Mouse (Mus musculus): Measurements from ENCODE around the gene Cep55. TPM values are rescaled to one million over a fixed set of nuclear protein-coding genes. Genes with fewer than 3 reads are reported as not detected.

Cep55 gene
- polyA plus RNA-seq, 1 experiment, result 0.39 TPM

GRCm38 (mm10) chr19:38043281-38043981, 11.4 kb upstream of the Cep55 start, which contains the start of gene Myof:
TSS of gene Myof (minus strand) at chr19:38043577.
- no peak for DNase-seq (ENCODE audit: low read depth)

DNA sequence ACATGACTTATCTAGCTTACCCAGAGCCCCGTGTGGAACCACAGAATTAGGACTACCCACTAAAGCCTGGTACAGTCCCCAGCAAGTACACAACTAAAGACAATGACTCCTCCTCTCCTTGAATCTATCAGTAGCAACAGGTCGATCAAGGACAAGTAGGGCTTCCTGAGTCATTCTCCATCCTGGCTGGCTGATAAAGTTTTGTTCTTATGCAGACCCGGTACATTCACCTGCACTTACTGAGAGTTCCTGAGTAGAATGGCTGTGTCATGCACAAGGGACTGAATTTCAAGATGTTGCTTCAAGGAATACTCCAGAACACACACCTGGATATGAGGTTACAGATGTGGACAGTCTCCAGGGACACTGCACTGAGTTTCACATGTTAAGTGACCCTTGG, 9.6 kb upstream of the Cep55 start:
- DNase-seq (ENCODE audit: low read depth), result no peak

GRCm38 (mm10) chr19:38049686-38050085, 5.1 kb upstream of the Cep55 start:
- no peak for DNase-seq (ENCODE audit: low read depth)

GRCm38 (mm10) chr19:38053227-38054041, 1.4 kb upstream of the Cep55 start:
- DNase-seq (ENCODE audit: low read depth), result no peak

DNA sequence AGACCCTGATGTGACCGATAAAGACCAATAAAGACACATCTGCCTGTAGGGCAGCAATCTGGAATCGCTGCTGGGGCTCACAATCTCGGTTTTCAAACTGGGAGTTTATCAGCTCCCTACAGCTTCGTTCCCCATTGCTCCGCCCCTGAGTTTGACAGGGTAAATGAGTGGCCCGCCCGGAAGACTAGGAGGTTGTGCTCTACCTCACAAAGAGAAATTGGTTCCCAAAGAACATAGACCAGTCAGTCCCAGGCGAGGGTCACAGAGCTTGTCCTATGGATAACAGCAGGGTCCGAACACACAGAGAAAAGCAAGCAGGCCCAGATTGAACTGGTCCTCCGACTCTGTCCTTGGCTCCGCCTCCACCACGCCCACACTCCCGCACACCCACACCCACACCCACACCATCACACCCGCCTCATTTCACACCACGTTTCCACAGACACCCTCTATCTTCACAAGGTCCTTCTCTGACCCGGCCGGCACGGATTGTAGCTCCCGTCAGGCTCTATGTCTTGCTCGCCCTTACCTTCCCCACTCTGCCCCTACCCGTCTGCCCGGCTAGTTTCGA, 577 bp upstream of the Cep55 start:
- DNase-seq (ENCODE audit: low read depth), result peak; percentile 31

- DNase-seq (ENCODE audit: low read depth), result no peak
Observed at GRCm38 (mm10) chr19:38055798-38056197, 987 bp downstream of the Cep55 start.

- no peak for DNase-seq (ENCODE audit: low read depth)
Observed at GRCm38 (mm10) chr19:38056276-38056675, 1.5 kb downstream of the Cep55 start.

- no peak for DNase-seq (ENCODE audit: low read depth)
Observed at GRCm38 (mm10) chr19:38056931-38057330, 2.1 kb downstream of the Cep55 start.

GRCm38 (mm10) chr19:38063201-38063600, 8.4 kb downstream of the Cep55 start:
- no peak for DNase-seq (ENCODE audit: low read depth)

DNA sequence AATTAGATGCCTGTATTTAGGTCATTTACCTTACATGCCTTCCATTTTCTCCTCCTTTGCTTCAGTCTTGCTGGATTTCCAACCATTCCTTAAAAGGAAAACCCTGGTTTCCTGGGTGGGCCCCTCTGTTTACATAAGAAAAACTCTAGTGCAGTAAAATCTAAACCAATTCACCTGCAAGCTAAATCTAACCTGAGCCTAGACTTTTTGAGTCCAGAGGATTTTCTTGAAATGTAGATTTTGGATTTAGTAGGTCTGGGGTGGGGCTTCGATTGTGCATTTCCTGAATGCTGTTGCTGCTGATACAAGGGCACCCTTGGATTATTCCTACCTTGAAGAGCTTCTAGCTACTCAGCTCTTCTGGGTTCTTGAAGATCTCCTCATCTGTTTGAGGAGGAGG, 9.2 kb downstream of the Cep55 start:
- no peak for DNase-seq (ENCODE audit: low read depth)

- no peak for DNase-seq (ENCODE audit: low read depth)
Observed at GRCm38 (mm10) chr19:38073226-38073625, 18.4 kb downstream of the Cep55 start.

GRCm38 (mm10) chr19:38075051-38075450, 20.2 kb downstream of the Cep55 start:
- DNase-seq (ENCODE audit: low read depth), result no peak

DNA sequence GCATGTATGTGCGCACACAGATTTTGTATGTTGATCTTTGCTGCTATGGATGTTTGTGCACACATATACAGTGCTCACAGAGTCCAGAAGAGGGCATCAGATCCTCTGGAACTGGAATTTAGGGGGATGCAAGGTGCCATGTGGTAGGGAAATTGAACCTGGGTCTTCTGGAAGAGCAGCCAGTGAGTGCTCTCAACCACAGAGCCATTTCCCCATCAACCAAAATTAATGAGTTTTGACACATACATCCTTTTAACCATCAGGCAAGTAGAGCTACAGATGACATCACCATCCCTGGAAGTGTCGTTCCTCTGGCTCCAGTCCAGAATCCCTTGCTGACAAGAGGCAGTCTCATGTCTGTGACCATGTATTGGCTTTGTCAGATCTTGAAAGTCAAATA, 21.4 kb downstream of the Cep55 start:
- no peak for DNase-seq (ENCODE audit: low read depth)

DNA sequence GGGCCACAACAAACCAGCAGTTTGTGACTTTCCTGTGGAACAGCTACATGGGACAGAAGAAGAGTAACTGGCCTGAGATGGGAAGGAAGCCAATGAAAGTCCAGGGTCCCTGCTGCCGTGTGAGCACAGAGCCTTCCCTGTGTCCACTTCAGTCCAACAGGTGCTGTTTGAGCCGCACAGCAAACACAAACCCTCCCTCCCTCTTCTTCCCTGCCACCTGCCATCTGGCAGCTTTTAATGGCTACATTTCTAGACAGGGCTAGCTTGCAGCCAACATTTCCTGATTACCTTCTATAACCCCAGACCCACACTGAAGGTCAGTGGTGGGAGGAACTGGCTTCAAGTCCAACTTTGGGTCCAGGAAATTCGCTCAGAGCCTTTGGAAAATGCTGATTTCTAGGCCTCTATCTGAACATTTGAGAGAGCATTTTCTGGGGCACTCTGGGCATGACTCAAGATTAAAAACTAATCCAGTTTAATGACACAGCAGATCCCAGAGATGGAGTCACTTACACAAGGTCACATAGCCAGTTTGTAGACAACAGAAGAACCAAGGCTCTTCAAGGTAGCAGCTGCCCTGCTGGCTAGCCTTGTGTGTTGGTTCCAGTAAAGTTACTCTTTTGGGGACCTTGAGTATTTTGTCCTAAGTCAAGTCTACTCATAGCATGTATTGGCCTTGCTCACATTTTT, 23.2 kb downstream of the Cep55 start:
- DNase-seq (ENCODE audit: low read depth), result no peak

GRCm38 (mm10) chr19:38081361-38081760, 26.6 kb downstream of the Cep55 start:
- DNase-seq (ENCODE audit: low read depth), result no peak

- no peak for DNase-seq (ENCODE audit: low read depth)
Observed at GRCm38 (mm10) chr19:38082931-38083525, 28.2 kb downstream of the Cep55 start.

GRCm38 (mm10) chr19:38085841-38086240, 31.0 kb downstream of the Cep55 start:
- no peak for DNase-seq (ENCODE audit: low read depth)

GRCm38 (mm10) chr19:38086948-38087551, 32.2 kb downstream of the Cep55 start:
- peak; percentile 45 for DNase-seq (ENCODE audit: low read depth)

GRCm38 (mm10) chr19:38089358-38089757, 34.5 kb downstream of the Cep55 start:
- peak; percentile 38 for DNase-seq (ENCODE audit: low read depth)

DNA sequence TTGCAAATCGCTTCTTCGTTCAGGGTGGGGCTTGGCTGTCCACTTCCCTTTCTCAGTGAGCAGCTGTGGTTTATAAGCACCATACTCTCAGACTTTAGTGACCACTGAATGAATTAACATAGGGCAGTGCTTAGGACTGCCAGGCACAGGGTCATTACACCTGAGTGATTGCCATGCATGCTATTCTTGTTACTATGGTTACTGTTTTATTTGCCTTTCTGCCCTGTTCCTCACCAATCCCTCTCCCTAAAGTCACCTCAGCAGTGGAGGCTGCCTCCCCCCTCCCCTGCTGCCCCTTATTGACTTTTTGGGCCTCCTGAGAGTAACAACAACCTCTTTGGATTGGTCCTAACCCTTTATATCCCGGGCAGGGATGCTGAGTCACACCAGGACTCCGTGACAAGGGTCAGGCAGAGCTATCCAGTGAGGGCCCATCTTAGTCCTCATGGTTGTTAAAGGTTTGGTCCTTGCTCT, 36.7 kb downstream of the Cep55 start:
- no peak for DNase-seq (ENCODE audit: low read depth)

- no peak for DNase-seq (ENCODE audit: low read depth)
Observed at GRCm38 (mm10) chr19:38096231-38096630, 41.4 kb downstream of the Cep55 start.

Data from gonadal fat pad, adult 2 months (tissue).